Mouse (Mus musculus) midbrain, embryonic 11.5 days (tissue): ENCODE results near the gene Kcnn1. TPM values are rescaled to one million over a fixed set of nuclear protein-coding genes. Genes with fewer than 3 reads are reported as not detected.

Source experiments
- ATAC-seq: fragments of 200-750 bp; cut with Nextera tagmentation; 2 replicates; pipeline ENCODE4 v1.8.0; 2017; ENCODE audit warnings: moderate TSS enrichment, moderate library complexity; ENCODE audit not compliant: low FRiP score
- DNase-seq: peaks from one replicate; pipeline ENCODE4 v3.0.0; 2015; ENCODE audit warnings: low spot score; ENCODE audit errors: missing footprints
- H3K27ac ChIP-seq: fragments of 300-500 bp; sonication (generic); 2 replicates; pipeline ENCODE4 v1.5.1; 2014; ENCODE audit warnings: low read depth, low read length
- H3K27me3 ChIP-seq: fragments of 300-500 bp; sonication (generic); 2 replicates; pipeline ENCODE4 v1.6.1; 2014; ENCODE audit warnings: mild to moderate bottlenecking, low read length, moderate library complexity, mixed read lengths; ENCODE audit not compliant: control insufficient read depth, insufficient read depth
- H3K36me3 ChIP-seq: fragments of 300-500 bp; sonication (generic); 2 replicates; pipeline ENCODE4 v1.6.1; 2014; ENCODE audit warnings: mild to moderate bottlenecking, low read length, moderate library complexity, mixed read lengths; ENCODE audit not compliant: control insufficient read depth, insufficient read depth
- H3K4me1 ChIP-seq: fragments of 300-500 bp; sonication (generic); 2 replicates; pipeline ENCODE4 v1.6.1; 2014; ENCODE audit warnings: low read length; ENCODE audit not compliant: control insufficient read depth, insufficient read depth
- H3K4me2 ChIP-seq: fragments of 300-500 bp; sonication (generic); 2 replicates; pipeline ENCODE4 v1.6.1; 2014; ENCODE audit warnings: mild to moderate bottlenecking, moderate library complexity
- H3K4me3 ChIP-seq: fragments of 300-500 bp; sonication (generic); 2 replicates; pipeline ENCODE4 v1.5.1; 2014; ENCODE audit warnings: low read depth, low read length
- H3K9ac ChIP-seq: fragments of 300-500 bp; sonication (generic); 2 replicates; pipeline ENCODE4 v1.6.1; 2014; ENCODE audit warnings: low read length
- H3K9me3 ChIP-seq: fragments of 300-500 bp; sonication (generic); 2 replicates; pipeline ENCODE4 v1.6.1; 2016; ENCODE audit warnings: low read length; ENCODE audit not compliant: control insufficient read depth
- WGBS: fragments of 180-500 bp; shearing (Covaris S2); extraction: QIAGEN DNeasy Blood & Tissue Kit; methylation state at CpG from one replicate; pipeline ENCODE4 v1.1.7; 2014; 5-methylcytosine and 5-hydroxymethylcytosine counted together
- polyA plus RNA-seq: library from polyadenylated mRNA; unstranded; fragments of >200 nt; fragmentation: Nextera tagmentation; extraction: Ambion mirVana; gene quantifications from 2 replicates; pipeline ENCODE4 v1.2.1, GENCODE M21; 2014

The Kcnn1 gene
- polyA plus RNA-seq: 10.9 and 12.4 TPM in 2 replicates

DNA sequence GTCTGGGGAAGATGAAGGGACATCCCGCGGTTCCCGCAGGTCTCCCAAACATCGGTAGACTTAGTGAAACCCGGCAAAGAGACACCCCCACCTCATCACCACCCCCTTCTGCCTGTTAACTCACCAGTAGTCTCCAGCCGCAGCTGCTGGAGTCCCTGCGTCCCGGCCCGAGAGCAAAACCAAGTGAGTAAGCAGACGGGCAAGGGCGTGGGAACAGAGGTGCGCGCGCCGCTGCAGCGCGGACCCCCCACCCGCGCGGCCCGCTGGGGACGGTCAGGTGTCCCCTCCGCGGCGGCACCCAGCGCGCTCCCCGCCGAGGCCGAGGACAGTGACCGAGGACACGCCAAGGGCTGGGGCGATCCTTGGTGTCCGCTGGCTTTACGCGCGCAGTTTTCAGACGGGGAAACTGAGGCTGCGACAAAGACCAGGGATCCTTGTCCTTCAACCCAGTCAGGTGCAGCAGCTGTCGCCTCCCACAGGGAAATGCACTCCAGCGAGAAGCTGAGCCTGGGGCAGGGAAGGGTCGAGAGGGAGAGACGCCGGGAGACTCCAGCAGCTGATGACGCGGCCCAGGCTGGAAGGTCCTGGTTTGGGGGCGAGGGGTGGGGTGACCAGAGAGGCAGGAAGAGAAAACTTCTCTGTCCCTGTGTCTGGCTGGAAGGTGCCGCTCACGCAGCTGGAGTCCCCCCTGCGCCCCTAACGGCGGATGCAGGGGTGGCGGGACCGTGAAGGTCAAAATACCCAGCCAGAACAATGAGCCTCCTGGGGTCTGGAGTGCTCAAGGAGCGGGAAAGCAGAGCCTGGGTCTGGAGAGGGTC, at the start of gene Kcnn1:
Kcnn1 (minus strand) TSS at position 435 of the 818 bp plus-strand sequence.
- DNase-seq (peak; percentile 96), ATAC-seq (peak; percentile 7)
- peak within 1 kb of the TSS; percentile 97 for H3K27ac ChIP-seq
- H3K27me3 ChIP-seq: peaks cover 12% of the 10 kb centered on the region; the same call in 1 of the 2 replicates
- peaks cover 2% of the 10 kb centered on the region; the same call in 1 of the 2 replicates for H3K36me3 ChIP-seq
- peak within 1 kb of the TSS; percentile 98 for H3K4me2 ChIP-seq
- H3K9me3 ChIP-seq: no peaks in the 10 kb centered on the region
- peak within 1 kb of the TSS; percentile 90 for H3K9ac ChIP-seq
- H3K4me1 ChIP-seq: peaks cover 48% of the 10 kb centered on the region
- 1% methylated on average over 55 of the region's 55 CpGs for WGBS
- H3K4me3 ChIP-seq: peak within 1 kb of the TSS; percentile 62

- no peaks in the 10 kb centered on the region for H3K27me3 ChIP-seq
- ATAC-seq: no peak
- 78% methylated on average over 5 of the region's 5 CpGs for WGBS
- no peaks in the 10 kb centered on the region for H3K9me3 ChIP-seq
- peaks cover 5% of the 10 kb centered on the region for H3K4me1 ChIP-seq
- no peak overlapping the region for H3K27ac ChIP-seq
- H3K9ac ChIP-seq: no peak overlapping the region
- peaks cover 20% of the 10 kb centered on the region for H3K36me3 ChIP-seq
- H3K4me2 ChIP-seq: no peak overlapping the region
- no peak overlapping the region for H3K4me3 ChIP-seq
- DNase-seq: no peak
Observed at GRCm38 (mm10) chr8:70911596-70911995, 48.5 kb upstream of the Kcnn1 start.

- ATAC-seq (no peak), DNase-seq (no peak)
- Histone ChIP-seq H3K4me1 (peaks cover 6% of the 10 kb centered on the region), H3K36me3 (peaks cover 2% of the 10 kb centered on the region; the same call in 1 of the 2 replicates), H3K27ac (no peak overlapping the region), H3K9ac (no peak overlapping the region), H3K27me3 (no peaks in the 10 kb centered on the region), H3K4me3 (no peak overlapping the region), H3K4me2 (no peak overlapping the region), H3K9me3 (no peaks in the 10 kb centered on the region)
- WGBS: 92% methylated on average over 2 of the region's 2 CpGs
Observed at GRCm38 (mm10) chr8:70907518-70907917, 44.5 kb upstream of the Kcnn1 start.

DNA sequence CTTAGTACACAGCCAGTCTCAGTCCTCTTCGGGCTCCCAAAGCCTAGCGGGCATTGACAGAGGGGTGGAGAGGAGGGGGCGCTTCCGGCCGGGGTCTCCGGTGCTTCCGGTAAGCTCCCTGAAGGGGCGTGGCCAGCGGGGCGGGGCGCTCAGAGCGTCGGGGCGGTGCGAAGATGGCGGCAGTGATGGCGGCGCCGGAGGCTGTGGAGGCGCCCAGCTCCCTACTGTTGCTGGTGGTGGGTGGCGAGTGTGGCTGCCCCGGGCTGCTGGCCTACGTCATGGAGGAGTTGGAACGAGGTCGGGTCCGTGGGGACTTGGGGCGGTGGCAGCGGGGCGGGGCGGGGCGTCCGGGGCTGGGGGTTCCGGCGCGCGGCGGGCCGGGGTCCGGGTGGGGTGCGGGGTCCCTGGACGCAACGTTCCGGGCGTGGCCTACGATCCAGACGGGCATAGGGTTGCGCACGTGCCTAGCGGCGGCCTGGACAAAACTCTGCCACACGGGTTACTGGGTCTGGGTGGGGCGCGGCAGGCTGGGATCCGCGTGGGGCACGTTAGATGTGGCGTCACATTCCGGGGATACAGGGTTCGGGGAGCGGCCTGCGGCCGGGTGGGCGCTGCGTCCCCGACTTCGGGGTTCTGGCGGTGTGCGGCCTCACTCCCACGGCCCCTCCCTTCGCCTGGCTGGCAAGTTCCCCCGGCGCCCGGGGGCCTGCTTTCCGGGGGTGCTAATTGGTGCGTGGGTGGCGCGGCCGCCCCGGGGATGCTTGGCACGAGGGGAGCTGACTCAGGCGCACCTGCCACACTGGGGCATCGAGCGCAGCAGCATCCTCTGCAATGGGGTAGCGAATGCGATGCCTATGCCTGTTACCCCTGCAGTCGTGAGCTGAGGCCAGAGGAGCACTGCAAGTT, 43.0 kb upstream of the Kcnn1 start, which contains the start of gene Map1s:
Map1s (plus strand) TSS at position 102 of the 906 bp plus-strand sequence.
- H3K9me3 ChIP-seq: no peaks in the 10 kb centered on the region
- DNase-seq (peak; percentile 99), ATAC-seq (peak; percentile 96)
- H3K4me1 ChIP-seq: peaks cover 6% of the 10 kb centered on the region
- H3K4me3 ChIP-seq: peak within 1 kb of the TSS; percentile 95
- no peaks in the 10 kb centered on the region; the same call in 1 of the 2 replicates for H3K27me3 ChIP-seq
- WGBS: 2% methylated on average over 60 of the region's 86 CpGs
- peak within 1 kb of the TSS; percentile 91 for H3K9ac ChIP-seq
- peak within 1 kb of the TSS; percentile 95 for H3K4me2 ChIP-seq
- H3K27ac ChIP-seq: peak within 1 kb of the TSS; percentile 79
- no peaks in the 10 kb centered on the region for H3K36me3 ChIP-seq

DNA sequence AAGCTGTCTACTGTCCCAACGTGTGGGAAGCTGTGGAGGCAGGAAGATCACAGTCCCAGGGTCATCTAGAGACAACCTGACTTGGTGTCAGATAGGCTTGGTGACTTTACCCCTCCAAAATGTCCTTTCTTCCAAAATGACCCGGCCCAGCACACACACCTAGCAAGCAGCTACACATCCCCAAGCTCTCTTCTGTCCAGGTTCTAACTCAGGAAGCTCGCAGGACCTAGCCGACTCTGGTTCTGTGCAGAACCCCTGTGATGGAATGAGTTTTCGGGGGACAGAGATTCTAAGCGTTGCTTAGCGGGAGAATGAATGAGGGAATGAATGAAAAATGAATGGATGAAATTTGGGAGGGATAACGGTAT, 42.4 kb upstream of the Kcnn1 start:
- Histone ChIP-seq H3K4me1 (peaks cover 6% of the 10 kb centered on the region), H3K9me3 (no peaks in the 10 kb centered on the region), H3K27ac (no peak overlapping the region; the same call in 1 of the 2 replicates), H3K9ac (peak overlapping the region; percentile 91), H3K4me3 (peak overlapping the region; percentile 95), H3K36me3 (no peaks in the 10 kb centered on the region), H3K4me2 (peak overlapping the region; percentile 85), H3K27me3 (no peaks in the 10 kb centered on the region; the same call in 1 of the 2 replicates)
- ATAC-seq (peak; percentile 25), DNase-seq (no peak)
- WGBS: 20% methylated on average over 8 of the region's 8 CpGs

- H3K9ac ChIP-seq: no peak overlapping the region
- no peak overlapping the region for H3K4me3 ChIP-seq
- no peak overlapping the region for H3K27ac ChIP-seq
- H3K27me3 ChIP-seq: no peaks in the 10 kb centered on the region; the same call in 1 of the 2 replicates
- H3K4me1 ChIP-seq: peaks cover 6% of the 10 kb centered on the region
- no peaks in the 10 kb centered on the region for H3K9me3 ChIP-seq
- ATAC-seq (no peak), DNase-seq (no peak)
- 66% methylated on average over 4 of the region's 4 CpGs for WGBS
- H3K36me3 ChIP-seq: no peaks in the 10 kb centered on the region
- H3K4me2 ChIP-seq: no peak overlapping the region
Observed at GRCm38 (mm10) chr8:70904532-70904931, 41.5 kb upstream of the Kcnn1 start.

DNA sequence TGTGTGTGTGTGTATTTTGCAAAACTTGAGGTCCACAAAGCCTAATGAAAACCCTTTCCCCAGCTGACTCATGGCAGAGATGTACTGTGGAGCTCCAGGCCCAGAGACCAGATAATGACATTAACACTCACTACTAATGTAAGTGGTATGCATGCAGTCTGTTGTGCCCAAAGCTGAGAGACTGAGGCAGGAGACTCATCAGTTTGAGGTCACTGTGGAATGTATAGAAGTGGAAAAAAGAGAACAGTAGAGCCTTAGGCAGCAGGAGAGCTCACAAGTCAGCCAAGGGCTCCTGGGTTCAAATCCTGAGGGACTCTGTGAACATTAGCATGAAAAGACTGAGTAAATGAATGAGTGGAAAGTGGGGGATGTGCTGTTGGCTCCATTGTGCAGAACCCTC, 40.5 kb upstream of the Kcnn1 start:
- Histone ChIP-seq H3K27ac (no peak overlapping the region), H3K4me3 (no peak overlapping the region), H3K27me3 (no peaks in the 10 kb centered on the region; the same call in 1 of the 2 replicates), H3K36me3 (no peaks in the 10 kb centered on the region), H3K9ac (no peak overlapping the region), H3K4me1 (peaks cover 6% of the 10 kb centered on the region), H3K4me2 (no peak overlapping the region), H3K9me3 (no peaks in the 10 kb centered on the region)
- DNase-seq (no peak), ATAC-seq (no peak)

- no peak overlapping the region for H3K4me2 ChIP-seq
- H3K27me3 ChIP-seq: no peaks in the 10 kb centered on the region; the same call in 1 of the 2 replicates
- DNase-seq: no peak
- no peak overlapping the region for H3K4me3 ChIP-seq
- no peak overlapping the region for H3K27ac ChIP-seq
- no peaks in the 10 kb centered on the region for H3K36me3 ChIP-seq
- peak overlapping the region; percentile 20; the same call in 1 of the 2 replicates for H3K9ac ChIP-seq
- H3K9me3 ChIP-seq: no peaks in the 10 kb centered on the region
- ATAC-seq: no peak
- WGBS: 46% methylated on average over 4 of the region's 4 CpGs
- peaks cover 10% of the 10 kb centered on the region for H3K4me1 ChIP-seq
Observed at GRCm38 (mm10) chr8:70903112-70903511, 40.1 kb upstream of the Kcnn1 start.
